Mouse (Mus musculus) G1E (cell line): ENCODE data around the gene Ccdc78. TPM values are rescaled to one million over a fixed set of nuclear protein-coding genes. Genes with fewer than 3 reads are reported as not detected.

Experiments used
- ATAC-seq: 2 replicates; pipeline ENCODE4 v1.8.0; 2016; ENCODE audit warnings: mild to moderate bottlenecking; ENCODE audit not compliant: insufficient number of reproducible peaks, poor library complexity, low FRiP score, severe bottlenecking; ENCODE audit errors: extremely low read depth
- DNase-seq: peaks from one replicate; pipeline ENCODE4 v3.0.0; 2012; ENCODE audit warnings: low spot score
- H3K27me3 ChIP-seq: 2 replicates; pipeline ENCODE4 v1.6.1; 2012; ENCODE audit warnings: mild to moderate bottlenecking, low read length, inconsistent platforms; ENCODE audit not compliant: insufficient read depth
- H3K36me3 ChIP-seq: replicated peaks from 2 replicates; pipeline ENCODE3; 2012; ENCODE audit warnings: mild to moderate bottlenecking, inconsistent platforms
- H3K4me1 ChIP-seq: 2 replicates; pipeline ENCODE4 v1.6.1; 2012; ENCODE audit warnings: low read depth, low read length, inconsistent platforms, mixed read lengths; ENCODE audit not compliant: insufficient read depth
- H3K4me3 ChIP-seq: 2 replicates; pipeline ENCODE4 v1.5.1; 2012; ENCODE audit warnings: low read depth, mild to moderate bottlenecking, inconsistent platforms, low read length, moderate library complexity, mixed read lengths
- H3K9me3 ChIP-seq: replicated peaks from 2 replicates; pipeline ENCODE4 v1.6.1; 2012; ENCODE audit warnings: inconsistent platforms
- CTCF ChIP-seq: IDR thresholded peaks from 2 replicates; pipeline ENCODE4 v1.5.1; 2012; ENCODE audit warnings: low read depth, low read length, inconsistent platforms, mixed read lengths
- GATA1 ChIP-seq: IDR thresholded peaks from 2 replicates; pipeline ENCODE4 v1.6.1; 2012; ENCODE audit warnings: borderline replicate concordance, low read length, inconsistent platforms, mixed read lengths
- GATA2 ChIP-seq: IDR thresholded peaks from 2 replicates; pipeline ENCODE4 v1.6.1; 2012; ENCODE audit warnings: low read depth, low read length, inconsistent platforms, borderline replicate concordance
- POLR2AphosphoS5 ChIP-seq: IDR thresholded peaks from 2 replicates; pipeline ENCODE4 v1.6.1; 2012; ENCODE audit warnings: low read depth, low read length, inconsistent platforms; ENCODE audit not compliant: insufficient replicate concordance
- TAL1 ChIP-seq: conservative IDR thresholded peaks from 2 replicates; pipeline ENCODE4 v1.6.1; 2012; ENCODE audit warnings: low read depth, low read length, inconsistent platforms, mixed read lengths
- polyA plus RNA-seq: library from polyadenylated mRNA; stranded (reverse); fragments of >175 nt; gene quantifications from 2 replicates; pipeline ENCODE4 v1.2.3, GENCODE M21; 2012
- total RNA-seq, 2 experiments: library from RNA; stranded (forward) in 1 of 2; stranded (reverse) in 1 of 2; fragments of 200-1000 nt in 1 of 2; fragments of >200 nt in 1 of 2; fragmentation: Nextera tagmentation in 1 of 2; gene quantifications; 2 replicates each; pipeline ENCODE4 v1.2.3; 2014 to 2017

The Ccdc78 gene
- total and polyA plus RNA-seq, 3 experiments: 0.05 to 0.22 TPM; not detected in 1

- Histone ChIP-seq H3K9me3 (no peaks in the 10 kb centered on the region), H3K27me3 (peaks cover 28% of the 10 kb centered on the region), H3K36me3 (no peaks in the 10 kb centered on the region), H3K4me3 (no peak overlapping the region), H3K4me1 (no peaks in the 10 kb centered on the region; the same call in 1 of the 2 replicates)
- no peak for TF ChIP-seq CTCF
- TF ChIP-seq POLR2AphosphoS5: no peak
- TF ChIP-seq GATA2: no peak
- no peak for TF ChIP-seq TAL1
- no peak for TF ChIP-seq GATA1
- ATAC-seq (no peak), DNase-seq (no peak)
Observed at GRCm38 (mm10) chr17:25760148-25760547, 26.2 kb upstream of the Ccdc78 start.

GRCm38 (mm10) chr17:25761561-25761970 lies 24.8 kb upstream of the Ccdc78 start:
- Histone ChIP-seq H3K36me3 (no peaks in the 10 kb centered on the region), H3K27me3 (peaks cover 31% of the 10 kb centered on the region), H3K4me3 (no peak overlapping the region), H3K4me1 (no peaks in the 10 kb centered on the region; the same call in 1 of the 2 replicates), H3K9me3 (no peaks in the 10 kb centered on the region)
- no peak for DNase-seq
- TF ChIP-seq TAL1: no peak
- no peak for TF ChIP-seq GATA1
- TF ChIP-seq GATA2: no peak
- TF ChIP-seq CTCF: no peak
- TF ChIP-seq POLR2AphosphoS5: no peak
- no peak for ATAC-seq

- Histone ChIP-seq H3K4me3 (no peak overlapping the region), H3K27me3 (peaks cover 32% of the 10 kb centered on the region), H3K4me1 (no peaks in the 10 kb centered on the region; the same call in 1 of the 2 replicates), H3K9me3 (no peaks in the 10 kb centered on the region), H3K36me3 (no peaks in the 10 kb centered on the region)
- no peak for TF ChIP-seq CTCF
- ATAC-seq: no peak
- no peak for DNase-seq
Observed at GRCm38 (mm10) chr17:25762591-25762990, 23.8 kb upstream of the Ccdc78 start.

GRCm38 (mm10) chr17:25765886-25766285 lies 20.5 kb upstream of the Ccdc78 start:
- no peaks in the 10 kb centered on the region for H3K36me3 ChIP-seq
- no peak overlapping the region for H3K4me3 ChIP-seq
- no peak for ATAC-seq
- DNase-seq: no peak
- peaks cover 38% of the 10 kb centered on the region for H3K27me3 ChIP-seq
- H3K4me1 ChIP-seq: no peaks in the 10 kb centered on the region
- TF ChIP-seq CTCF (no peak), TAL1 (no peak), POLR2AphosphoS5 (no peak), GATA1 (no peak), GATA2 (no peak)
- H3K9me3 ChIP-seq: no peaks in the 10 kb centered on the region

GRCm38 (mm10) chr17:25769331-25769730 lies 17.0 kb upstream of the Ccdc78 start:
- peaks cover 32% of the 10 kb centered on the region for H3K27me3 ChIP-seq

GRCm38 (mm10) chr17:25773549-25774120 lies 12.7 kb upstream of the Ccdc78 start, which contains the start of gene Narfl:
Gene Narfl (plus strand): TSS chr17:25773776.
- Histone ChIP-seq H3K4me1 (peaks cover 25% of the 10 kb centered on the region), H3K27me3 (peaks cover 12% of the 10 kb centered on the region), H3K9me3 (no peaks in the 10 kb centered on the region), H3K36me3 (peaks cover 40% of the 10 kb centered on the region), H3K4me3 (peak within 1 kb of the TSS; percentile 89)
- DNase-seq: peak; percentile 67
- ATAC-seq: peak; percentile 63
- TF ChIP-seq GATA2: no peak
- TF ChIP-seq CTCF: peak; percentile 84
- no peak for TF ChIP-seq POLR2AphosphoS5
- TF ChIP-seq TAL1: no peak
- no peak for TF ChIP-seq GATA1

More at GRCm38 (mm10) chr17:25769331-25769730, 17.0 kb upstream of the Ccdc78 start:
- TF ChIP-seq POLR2AphosphoS5: no peak
- TF ChIP-seq CTCF: no peak
- no peak for TF ChIP-seq TAL1
- no peak for TF ChIP-seq GATA1
- no peak for TF ChIP-seq GATA2
- Histone ChIP-seq H3K9me3 (no peaks in the 10 kb centered on the region), H3K4me3 (no peak overlapping the region), H3K4me1 (peaks cover 8% of the 10 kb centered on the region), H3K36me3 (no peaks in the 10 kb centered on the region)
- DNase-seq: no peak
- no peak for ATAC-seq
